Mouse (Mus musculus) cerebellum, postnatal 25 days (tissue): ENCODE data around the gene Ptgir.

Source experiments
- DNase-seq, 2 experiments: peaks; one replicate each; pipeline ENCODE4 v3.0.0; 2021; ENCODE audit warnings: mixed read lengths in 2 of 2

Gene Ptgir

GRCm38 (mm10) chr7:16892352-16892730, 13.9 kb upstream of the Ptgir start:
- DNase-seq, result no peak

DNA sequence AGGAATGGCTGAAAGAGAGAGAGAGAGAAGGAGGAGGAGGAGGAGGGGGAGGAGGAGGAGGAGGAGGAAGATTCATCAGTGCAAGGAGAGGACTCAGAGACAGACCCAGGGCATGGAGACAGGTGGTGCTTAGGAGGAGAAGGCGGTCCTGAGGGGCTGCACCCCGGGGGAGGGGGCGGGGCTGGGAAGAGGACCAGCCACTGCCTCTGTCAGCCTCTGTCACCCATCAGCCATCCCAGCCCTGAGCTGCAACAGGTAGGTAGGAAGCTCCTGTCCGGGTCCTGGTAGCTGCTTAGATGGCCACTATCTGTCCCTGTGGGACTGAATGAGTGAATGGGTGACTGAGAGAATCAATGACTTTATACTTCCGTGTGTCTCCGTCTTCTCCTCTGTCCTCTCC, 12.7 kb upstream of the Ptgir start:
- no peak for DNase-seq

DNA sequence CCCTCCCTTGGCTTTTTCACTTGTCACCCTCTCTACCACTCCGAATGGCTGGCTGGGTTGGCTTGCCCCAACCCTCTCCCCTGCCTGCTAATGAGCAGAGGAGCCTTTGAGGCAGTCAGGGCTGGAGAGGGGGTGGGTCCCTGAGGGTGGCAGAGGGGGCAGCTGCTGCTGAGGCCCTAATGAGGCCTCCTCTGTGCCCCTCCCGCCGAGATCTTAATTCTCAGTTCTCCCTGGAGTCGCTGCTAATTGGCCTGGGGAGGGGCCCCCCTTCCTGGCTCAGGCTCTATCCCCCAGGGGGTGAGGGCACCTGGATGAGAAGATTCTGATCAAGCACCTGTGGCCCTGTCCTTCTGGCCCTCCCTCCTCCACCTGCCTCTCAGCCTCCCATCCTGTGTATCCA, 12.0 kb upstream of the Ptgir start:
- no peak for DNase-seq

- DNase-seq, result peak; percentile 90 to 92
These were observed 11.3 kb upstream of the Ptgir start for GRCm38 (mm10) chr7:16895000-16895399.

GRCm38 (mm10) chr7:16895511-16895910, 10.8 kb upstream of the Ptgir start:
- DNase-seq, result no peak

- no peak for DNase-seq
These were observed 5.8 kb upstream of the Ptgir start for GRCm38 (mm10) chr7:16900526-16900925.

DNA sequence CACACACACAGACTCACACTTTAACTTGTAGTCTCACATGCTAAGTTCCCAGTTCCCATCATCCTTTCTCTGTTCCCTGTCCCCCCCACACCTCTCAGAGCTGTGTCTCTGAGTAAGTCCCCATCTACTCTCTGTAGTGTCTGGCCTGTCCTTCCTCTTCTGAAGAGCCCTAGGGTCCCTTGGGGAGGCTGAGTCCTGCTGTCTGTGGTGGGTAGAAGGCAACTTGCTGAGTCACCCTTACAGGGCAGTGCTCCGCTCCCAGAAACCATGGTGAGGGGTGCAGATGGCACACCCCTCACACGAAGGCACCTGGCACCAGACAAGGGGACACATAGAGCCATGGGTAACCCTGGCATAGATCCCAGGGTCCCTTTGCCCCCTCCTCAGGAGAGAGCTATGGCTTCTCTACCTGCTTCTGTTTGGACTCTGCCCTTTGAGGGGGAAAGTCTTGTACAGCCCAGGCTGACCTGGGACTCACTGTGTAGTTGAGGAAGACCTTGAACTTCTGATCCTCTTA, 2.8 kb upstream of the Ptgir start:
- no peak for DNase-seq

DNA sequence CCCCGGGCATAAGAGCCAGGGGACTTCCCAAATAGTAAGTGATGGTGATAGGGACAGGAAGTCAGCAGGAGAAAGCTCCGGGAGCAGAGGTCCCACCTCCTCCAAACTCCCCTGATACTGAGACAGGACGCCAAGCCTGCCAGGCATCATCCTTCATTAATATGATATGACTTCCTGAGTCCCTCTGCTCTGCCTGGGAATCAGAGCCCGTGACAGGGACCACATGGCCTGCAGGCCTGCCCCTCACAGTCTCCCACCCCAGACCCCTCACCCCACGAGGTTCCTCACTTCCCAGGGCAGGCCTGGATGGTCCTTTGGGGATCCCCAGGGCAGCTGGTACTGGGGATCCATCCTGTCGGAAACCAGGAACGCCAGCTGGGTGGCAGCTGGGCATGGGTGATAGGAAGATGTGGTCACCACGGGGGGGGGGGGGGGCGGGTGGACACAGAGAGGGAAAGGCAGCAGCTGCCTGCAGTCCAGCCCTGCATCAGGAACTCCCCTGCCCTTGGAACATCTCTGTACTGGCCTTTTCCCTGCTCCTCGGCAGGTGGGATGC, 2.1 kb upstream of the Ptgir start:
- no peak for DNase-seq

DNA sequence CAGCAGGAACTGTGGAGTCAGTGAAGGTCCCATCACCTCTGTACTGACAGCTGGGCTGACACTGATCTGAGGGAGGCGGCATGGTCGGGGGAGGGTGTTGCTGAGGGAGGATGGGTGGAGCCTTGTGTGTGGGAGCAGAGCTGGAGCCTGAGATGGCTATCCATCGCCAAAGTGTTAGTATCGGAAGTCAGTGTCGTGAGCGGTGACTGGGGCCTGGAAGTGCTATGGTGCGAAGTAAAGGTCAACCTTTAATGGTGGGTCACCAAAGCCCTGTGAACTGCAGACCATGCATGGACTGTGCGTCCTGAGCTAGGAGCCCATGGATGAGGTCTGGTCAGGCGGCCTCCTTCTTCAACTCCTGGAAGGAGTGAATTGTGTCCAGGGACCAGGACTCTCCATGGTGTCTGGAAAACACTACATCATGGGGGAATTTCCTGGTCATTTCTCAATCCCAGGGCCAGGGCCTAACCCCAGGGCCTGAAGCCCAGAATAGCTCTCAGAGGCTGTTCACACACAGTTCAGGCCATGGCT, 734 bp upstream of the Ptgir start:
- no peak for DNase-seq

DNA sequence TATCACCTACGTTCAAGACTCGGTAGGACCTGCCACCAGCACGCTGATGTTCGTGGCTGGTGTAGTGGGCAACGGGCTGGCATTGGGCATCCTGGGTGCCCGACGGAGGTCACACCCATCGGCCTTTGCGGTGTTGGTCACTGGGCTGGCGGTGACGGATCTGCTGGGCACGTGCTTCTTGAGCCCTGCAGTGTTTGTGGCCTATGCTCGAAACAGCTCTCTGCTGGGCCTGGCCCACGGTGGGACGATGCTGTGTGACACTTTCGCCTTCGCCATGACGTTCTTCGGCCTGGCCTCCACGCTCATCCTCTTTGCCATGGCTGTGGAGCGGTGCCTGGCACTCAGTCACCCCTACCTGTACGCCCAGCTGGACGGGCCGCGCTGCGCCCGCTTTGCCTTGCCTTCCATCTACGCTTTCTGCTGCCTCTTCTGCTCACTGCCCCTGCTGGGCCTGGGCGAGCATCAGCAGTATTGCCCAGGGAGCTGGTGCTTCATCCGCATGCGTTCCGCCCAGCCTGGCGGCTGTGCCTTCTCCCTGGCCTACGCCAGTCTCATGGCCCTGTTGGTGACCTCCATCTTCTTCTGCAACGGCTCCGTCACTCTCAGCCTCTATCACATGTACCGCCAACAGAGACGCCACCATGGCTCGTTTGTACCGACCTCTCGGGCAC, 734 bp downstream of the Ptgir start:
- DNase-seq, result no peak

- no peak for DNase-seq
These were observed 1.6 kb downstream of the Ptgir start for GRCm38 (mm10) chr7:16907842-16908241.

DNA sequence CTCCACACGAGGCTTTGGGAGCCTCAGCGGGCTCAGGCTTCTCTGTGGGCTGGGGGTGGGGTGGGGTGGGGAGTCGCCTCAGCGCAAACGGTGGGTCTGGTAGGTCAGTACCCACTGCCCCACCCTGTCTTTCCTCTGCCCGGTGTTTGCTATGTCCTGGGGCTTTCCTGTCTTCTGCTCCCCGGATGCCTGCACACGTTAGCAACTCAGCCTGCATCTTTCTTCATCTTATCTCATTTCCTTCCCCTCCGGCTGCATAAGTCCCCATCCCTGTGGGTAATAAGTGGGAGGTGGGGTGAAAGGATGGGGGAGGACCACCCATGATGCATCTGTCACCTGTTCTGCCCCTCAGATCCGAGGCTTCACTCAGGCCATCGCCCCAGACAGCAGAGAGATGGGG, 2.1 kb downstream of the Ptgir start:
- no peak for DNase-seq

- DNase-seq, result no peak
These were observed 2.6 kb downstream of the Ptgir start for GRCm38 (mm10) chr7:16908859-16909258.

- no peak for DNase-seq
These were observed 3.6 kb downstream of the Ptgir start for GRCm38 (mm10) chr7:16909909-16910308.

DNA sequence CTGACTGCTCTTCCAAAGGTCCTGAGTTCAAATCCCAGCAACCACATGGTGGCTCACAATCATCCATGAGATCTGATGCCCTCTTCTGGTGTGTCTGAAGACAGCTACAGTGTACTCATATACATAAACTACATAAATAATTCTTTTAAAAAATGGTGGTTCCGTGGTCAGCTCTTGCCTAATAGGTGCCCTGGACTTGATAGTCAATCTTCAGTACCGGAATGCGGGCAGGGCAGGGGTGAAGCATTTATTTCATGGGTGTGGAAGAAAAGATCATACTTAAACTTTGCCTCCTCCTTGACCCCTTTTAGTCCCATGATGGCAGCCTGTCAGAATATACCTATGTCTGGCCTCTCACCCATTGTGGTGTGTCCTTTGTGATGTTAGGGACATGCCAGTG, 5.6 kb downstream of the Ptgir start:
- no peak for DNase-seq

GRCm38 (mm10) chr7:16912360-16912759, 6.1 kb downstream of the Ptgir start:
- no peak for DNase-seq

DNA sequence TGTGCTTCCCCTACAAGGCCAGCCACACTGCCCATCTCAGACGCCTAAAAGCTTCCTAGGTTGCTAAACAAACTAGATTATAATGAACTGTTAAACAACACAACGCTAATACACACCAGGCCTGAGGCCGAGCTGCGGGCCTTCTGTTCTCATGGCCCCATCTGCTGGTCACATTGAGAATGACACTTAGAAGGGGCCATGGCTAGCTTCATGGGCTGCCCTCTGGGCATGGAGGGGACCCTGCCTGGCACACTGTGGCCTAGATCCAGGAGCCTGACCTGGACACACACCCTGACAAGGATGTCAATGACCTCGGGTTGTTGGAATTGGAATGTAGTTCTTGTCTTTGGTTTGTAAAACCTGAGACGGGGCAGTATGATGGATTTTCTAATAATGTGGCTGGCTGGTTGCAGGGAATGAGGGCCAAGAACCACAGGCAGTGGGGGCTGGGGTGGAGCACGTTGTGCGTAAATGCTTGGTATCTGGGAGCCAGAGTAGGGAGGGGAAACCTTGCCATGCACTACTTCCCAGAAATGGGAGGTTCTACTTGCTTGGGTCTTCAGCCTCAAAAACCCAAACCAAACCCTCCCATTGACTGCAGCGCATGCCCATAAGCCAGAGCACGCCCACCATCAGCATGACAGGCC, 7.6 kb downstream of the Ptgir start:
- DNase-seq, result peak; percentile 77 to 86

DNA sequence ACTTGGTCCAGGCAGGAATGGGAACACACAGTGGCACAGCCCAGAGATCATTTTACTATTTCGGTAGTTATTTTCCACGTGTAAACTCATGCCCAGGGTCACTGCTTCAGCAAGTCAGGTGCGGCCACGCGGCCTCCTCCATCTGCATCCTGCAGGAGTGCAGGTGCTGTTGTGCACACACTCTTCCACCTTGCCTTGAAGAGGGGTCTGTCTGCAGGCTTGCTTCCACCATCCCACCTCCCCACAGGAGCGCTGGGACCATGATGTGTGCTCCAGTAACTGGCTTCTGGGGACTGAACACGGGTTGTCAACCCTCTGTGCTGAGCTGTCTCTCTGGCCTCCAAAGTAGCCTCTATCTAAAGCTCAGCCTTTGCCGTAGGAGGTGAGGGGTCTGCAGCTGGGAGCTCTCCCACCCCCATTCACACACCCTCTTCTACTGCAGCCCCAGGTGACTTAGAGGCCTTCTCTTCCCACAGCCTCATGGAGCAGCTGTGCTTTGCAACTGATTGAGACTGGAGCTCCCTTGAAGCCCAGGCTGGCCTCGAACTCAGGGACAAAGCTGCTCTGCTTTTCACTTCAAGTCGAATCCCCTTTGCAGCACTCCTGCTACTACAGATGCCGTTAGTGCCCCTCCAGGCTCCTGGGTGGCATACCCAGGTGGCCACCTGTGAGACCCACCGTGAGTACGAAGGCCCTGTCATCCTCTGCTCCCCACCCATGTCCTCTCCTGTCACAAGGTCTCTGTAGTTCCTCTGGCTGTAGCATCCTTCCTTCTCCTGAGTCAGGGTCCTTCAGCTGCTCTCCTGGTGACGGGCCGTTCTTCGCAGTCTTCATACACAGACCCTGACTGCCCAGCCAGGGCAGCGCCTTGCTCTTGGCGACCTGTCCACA, 8.4 kb downstream of the Ptgir start:
- DNase-seq, result peak; percentile 28 to 42

DNA sequence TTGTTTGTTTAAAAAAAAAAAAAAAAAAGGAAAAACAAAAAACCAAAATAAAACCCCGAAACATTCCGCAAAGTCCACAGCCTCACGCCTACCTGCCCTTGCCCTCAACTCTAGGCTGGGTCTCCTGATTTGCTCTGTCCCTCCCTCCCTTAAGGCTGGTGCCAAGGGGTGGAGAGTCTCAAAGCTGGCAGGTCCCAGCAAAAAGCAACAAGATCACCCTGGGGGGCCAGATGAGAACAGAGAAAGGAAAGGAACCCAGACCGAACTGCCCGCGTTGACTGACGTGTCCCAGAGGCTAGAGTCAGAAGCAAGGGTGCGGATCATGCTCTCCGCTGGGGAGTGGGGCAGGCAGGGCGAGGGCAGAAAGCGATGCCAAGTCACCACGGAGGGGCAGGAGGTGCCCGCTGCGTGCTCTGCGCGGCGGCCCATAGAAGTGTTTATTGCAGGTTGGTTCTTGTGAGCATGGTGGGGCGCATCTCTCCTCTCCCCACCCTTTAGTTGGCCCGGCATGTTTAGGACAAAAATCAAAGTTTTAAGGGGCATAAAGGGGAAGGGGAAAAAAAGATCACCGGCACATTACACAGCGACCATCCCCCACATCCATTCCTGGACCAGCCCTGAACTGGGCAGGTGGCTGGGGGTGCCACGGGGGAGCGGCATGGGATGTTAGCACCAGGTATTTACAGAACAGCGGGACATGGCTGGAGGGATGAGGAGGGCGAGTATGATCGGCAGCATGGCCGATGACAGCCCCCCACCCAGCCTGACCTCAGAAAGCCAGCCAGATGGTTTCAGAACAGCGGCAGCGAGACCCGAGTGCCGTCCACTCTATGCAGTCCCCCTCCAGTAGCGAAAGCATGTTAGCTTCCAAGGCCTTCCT, 9.4 kb downstream of the Ptgir start:
- peak; percentile 46 to 51 for DNase-seq

- DNase-seq, result peak; percentile 54 to 75
These were observed 10.3 kb downstream of the Ptgir start for GRCm38 (mm10) chr7:16916342-16917265.

- no peak for DNase-seq
These were observed 11.2 kb downstream of the Ptgir start for GRCm38 (mm10) chr7:16917447-16917846.
